Mouse (Mus musculus): Measurements from ENCODE around the gene Dnajc28. TPM values are rescaled to one million over a fixed set of nuclear protein-coding genes. Genes with fewer than 3 reads are reported as not detected.

Gene Dnajc28
- total and polyA plus RNA-seq, 2 experiments from 2014 or later: 2.6 to 3.9 TPM

GRCm38 (mm10) chr16:91620185-91620584 lies 1.4 kb upstream of the Dnajc28 start:
- DNase-seq (ENCODE audit: low spot score): no peak
- H3K36me3 ChIP-seq (ENCODE audit: insufficient read depth, low read length): peaks cover 41% of the 10 kb centered on the region
- H3K9ac ChIP-seq (replicated peaks; ENCODE audit: low read length, poor library complexity, severe bottlenecking): no peak overlapping the region
- no peak overlapping the region for H3K4me2 ChIP-seq (ENCODE audit: low read depth, low read length, poor library complexity, severe bottlenecking)
- no peaks in the 10 kb centered on the region for H3K4me1 ChIP-seq (ENCODE audit: insufficient read depth, low read length)
- no peak for ATAC-seq (ENCODE audit: low FRiP score)
- WGBS: 95% methylated on average over 5 of the region's 5 CpGs
- no peaks in the 10 kb centered on the region for H3K27me3 ChIP-seq (ENCODE audit: insufficient read depth, low read length)
- no peak overlapping the region for H3K4me3 ChIP-seq (ENCODE audit: low read depth, low read length)
- H3K9me3 ChIP-seq (ENCODE audit: low read length): no peaks in the 10 kb centered on the region
- TF ChIP-seq CTCF (IDR thresholded peaks at IDR 0.05): no peak
- no peak overlapping the region for H3K27ac ChIP-seq (ENCODE audit: low read depth, low read length)

GRCm38 (mm10) chr16:91614552-91614951 lies 4.3 kb downstream of the Dnajc28 start:
- H3K36me3 ChIP-seq (ENCODE audit: insufficient read depth, low read length): no peaks in the 10 kb centered on the region
- TF ChIP-seq CTCF (IDR thresholded peaks at IDR 0.05): no peak
- H3K9me3 ChIP-seq (ENCODE audit: low read length): no peaks in the 10 kb centered on the region
- no peak overlapping the region for H3K4me3 ChIP-seq (ENCODE audit: low read depth, low read length)
- ATAC-seq (ENCODE audit: low FRiP score): no peak
- no peaks in the 10 kb centered on the region for H3K27me3 ChIP-seq (ENCODE audit: insufficient read depth, low read length)
- no peak overlapping the region for H3K27ac ChIP-seq (ENCODE audit: low read depth, low read length)
- 79% methylated on average over 6 of the region's 6 CpGs for WGBS
- no peak overlapping the region for H3K9ac ChIP-seq (replicated peaks; ENCODE audit: low read length, poor library complexity, severe bottlenecking)
- no peaks in the 10 kb centered on the region for H3K4me1 ChIP-seq (ENCODE audit: insufficient read depth, low read length)
- no peak overlapping the region for H3K4me2 ChIP-seq (ENCODE audit: low read depth, low read length, poor library complexity, severe bottlenecking)
- no peak for DNase-seq (ENCODE audit: low spot score)

- no peak overlapping the region for H3K27ac ChIP-seq (ENCODE audit: low read depth, low read length)
- no peaks in the 10 kb centered on the region for H3K36me3 ChIP-seq (ENCODE audit: insufficient read depth, low read length)
- H3K4me3 ChIP-seq (ENCODE audit: low read depth, low read length): no peak overlapping the region
- H3K9me3 ChIP-seq (ENCODE audit: low read length): no peaks in the 10 kb centered on the region
- H3K27me3 ChIP-seq (ENCODE audit: insufficient read depth, low read length): no peaks in the 10 kb centered on the region
- ATAC-seq (ENCODE audit: low FRiP score) (no peak), DNase-seq (ENCODE audit: low spot score) (no peak)
- H3K9ac ChIP-seq (replicated peaks; ENCODE audit: low read length, poor library complexity, severe bottlenecking): no peak overlapping the region
- TF ChIP-seq CTCF (IDR thresholded peaks at IDR 0.05): no peak
- no peak overlapping the region for H3K4me2 ChIP-seq (ENCODE audit: low read depth, low read length, poor library complexity, severe bottlenecking)
- WGBS: 79% methylated on average over 5 of the region's 5 CpGs
- H3K4me1 ChIP-seq (ENCODE audit: insufficient read depth, low read length): no peaks in the 10 kb centered on the region
Measured at GRCm38 (mm10) chr16:91612525-91612924, 6.3 kb downstream of the Dnajc28 start.

GRCm38 (mm10) chr16:91611248-91611647 lies 7.6 kb downstream of the Dnajc28 start:
- Histone ChIP-seq H3K4me3 (ENCODE audit: low read depth, low read length) (no peak overlapping the region), H3K36me3 (ENCODE audit: insufficient read depth, low read length) (no peaks in the 10 kb centered on the region), H3K27ac (ENCODE audit: low read depth, low read length) (no peak overlapping the region), H3K4me2 (ENCODE audit: low read depth, low read length, poor library complexity, severe bottlenecking) (no peak overlapping the region), H3K27me3 (ENCODE audit: insufficient read depth, low read length) (no peaks in the 10 kb centered on the region), H3K9ac (replicated peaks; ENCODE audit: low read length, poor library complexity, severe bottlenecking) (no peak overlapping the region), H3K4me1 (ENCODE audit: insufficient read depth, low read length) (no peaks in the 10 kb centered on the region), H3K9me3 (ENCODE audit: low read length) (no peaks in the 10 kb centered on the region)
- ATAC-seq (ENCODE audit: low FRiP score): no peak
- 73% methylated on average over 11 of the region's 11 CpGs for WGBS
- no peak for DNase-seq (ENCODE audit: low spot score)
- no peak for TF ChIP-seq CTCF (IDR thresholded peaks at IDR 0.05)

- Histone ChIP-seq H3K4me1 (ENCODE audit: insufficient read depth, low read length) (no peaks in the 10 kb centered on the region), H3K27me3 (ENCODE audit: insufficient read depth, low read length) (no peaks in the 10 kb centered on the region), H3K36me3 (ENCODE audit: insufficient read depth, low read length) (no peaks in the 10 kb centered on the region), H3K4me3 (ENCODE audit: low read depth, low read length) (no peak overlapping the region), H3K4me2 (ENCODE audit: low read depth, low read length, poor library complexity, severe bottlenecking) (no peak overlapping the region), H3K9me3 (ENCODE audit: low read length) (no peaks in the 10 kb centered on the region), H3K9ac (replicated peaks; ENCODE audit: low read length, poor library complexity, severe bottlenecking) (no peak overlapping the region), H3K27ac (ENCODE audit: low read depth, low read length) (no peak overlapping the region)
- WGBS: 74% methylated on average over 9 of the region's 9 CpGs
- ATAC-seq (ENCODE audit: low FRiP score) (no peak), DNase-seq (ENCODE audit: low spot score) (peak; percentile 15)
- no peak for TF ChIP-seq CTCF (IDR thresholded peaks at IDR 0.05)
Measured at GRCm38 (mm10) chr16:91609501-91610245, 9.2 kb downstream of the Dnajc28 start.

GRCm38 (mm10) chr16:91606958-91607357 lies 11.9 kb downstream of the Dnajc28 start:
- no peak for ATAC-seq (ENCODE audit: low FRiP score)

More at GRCm38 (mm10) chr16:91606958-91607357, 11.9 kb downstream of the Dnajc28 start:
- Histone ChIP-seq H3K4me3 (ENCODE audit: low read depth, low read length) (no peak overlapping the region), H3K27ac (ENCODE audit: low read depth, low read length) (no peak overlapping the region), H3K9me3 (ENCODE audit: low read length) (no peaks in the 10 kb centered on the region), H3K27me3 (ENCODE audit: insufficient read depth, low read length) (no peaks in the 10 kb centered on the region), H3K4me1 (ENCODE audit: insufficient read depth, low read length) (no peaks in the 10 kb centered on the region), H3K4me2 (ENCODE audit: low read depth, low read length, poor library complexity, severe bottlenecking) (no peak overlapping the region), H3K9ac (replicated peaks; ENCODE audit: low read length, poor library complexity, severe bottlenecking) (no peak overlapping the region), H3K36me3 (ENCODE audit: insufficient read depth, low read length) (no peaks in the 10 kb centered on the region)
- TF ChIP-seq CTCF (IDR thresholded peaks at IDR 0.05): no peak
- 94% methylated on average over 8 of the region's 8 CpGs for WGBS
- no peak for DNase-seq (ENCODE audit: low spot score)

Measured in midbrain, postnatal 0 days (tissue).